Mouse (Mus musculus) testis, adult 2 months (tissue): Measurements from ENCODE around the gene Hdac6.

ENCODE experiments used
- CTCF ChIP-seq: fragments of 200-500 bp; IDR thresholded peaks from 2 replicates; pipeline ENCODE4 v1.5.1; 2012; ENCODE audit warnings: low read depth, mild to moderate bottlenecking, inconsistent platforms, low read length, moderate library complexity; ENCODE audit not compliant: control insufficient read depth, insufficient read depth, insufficient replicate concordance
- POLR2A ChIP-seq: fragments of 200-500 bp; IDR thresholded peaks from 2 replicates; pipeline ENCODE4 v1.6.1; 2012; ENCODE audit warnings: low read depth, mild to moderate bottlenecking, inconsistent platforms, low read length, moderate library complexity; ENCODE audit not compliant: control insufficient read depth

GRCm38 (mm10) chrX:7966161-7966560 is 18.5 kb upstream of the Hdac6 start:
- TF ChIP-seq CTCF (no peak), POLR2A (no peak)
